Mouse (Mus musculus) midbrain, embryonic 13.5 days (tissue): ENCODE results near the gene Schip1. TPM values are rescaled to one million over a fixed set of nuclear protein-coding genes. Genes with fewer than 3 reads are reported as not detected.
"Not testable (repeated sequence)": the region's sequence is repeated elsewhere in the genome, so short reads cannot be mapped to it uniquely, and the experiment has no call there.

Source experiments
- ATAC-seq: fragments of 200-750 bp; cut with Nextera tagmentation; 2 replicates; pipeline ENCODE4 v1.8.0; 2017; ENCODE audit warnings: mild to moderate bottlenecking, moderate TSS enrichment, moderate library complexity
- H3K27ac ChIP-seq: fragments of 300-500 bp; sonication (generic); 2 replicates; pipeline ENCODE4 v1.5.1; 2015; ENCODE audit warnings: inconsistent platforms, mild to moderate bottlenecking, moderate library complexity
- H3K27me3 ChIP-seq: fragments of 300-500 bp; sonication (generic); 2 replicates; pipeline ENCODE4 v1.6.1; 2015; ENCODE audit warnings: mild to moderate bottlenecking, inconsistent platforms
- H3K36me3 ChIP-seq: fragments of 300-500 bp; sonication (generic); 2 replicates; pipeline ENCODE4 v1.6.1; 2015; ENCODE audit warnings: mild to moderate bottlenecking, inconsistent platforms
- H3K4me1 ChIP-seq: fragments of 300-500 bp; sonication (generic); replicated peaks from 2 replicates; pipeline ENCODE4 v1.6.1; 2015; ENCODE audit warnings: inconsistent platforms
- H3K4me2 ChIP-seq: fragments of 300-500 bp; sonication (generic); replicated peaks from 2 replicates; pipeline ENCODE4 v1.6.1; 2015; ENCODE audit warnings: moderate library complexity, mild to moderate bottlenecking, inconsistent platforms
- H3K4me3 ChIP-seq: fragments of 300-500 bp; sonication (generic); replicated peaks from 2 replicates; pipeline ENCODE4 v1.5.1; 2015; ENCODE audit warnings: mild to moderate bottlenecking, inconsistent platforms
- H3K9ac ChIP-seq: fragments of 300-500 bp; sonication (generic); replicated peaks from 2 replicates; pipeline ENCODE4 v1.6.1; 2015; ENCODE audit warnings: mild to moderate bottlenecking, inconsistent platforms
- H3K9me3 ChIP-seq: fragments of 300-500 bp; sonication (generic); 2 replicates; pipeline ENCODE4 v1.6.1; 2016; ENCODE audit warnings: mild to moderate bottlenecking, inconsistent platforms
- WGBS: fragments of 180-500 bp; shearing (Covaris S2); methylation state at CpG from one replicate; pipeline ENCODE4 v1.1.7; 2015; 5-methylcytosine and 5-hydroxymethylcytosine counted together
- polyA plus RNA-seq: library from polyadenylated mRNA; unstranded; fragments of >200 nt; fragmentation: Nextera tagmentation; extraction: Ambion mirVana; gene quantifications from 2 replicates; pipeline ENCODE4 v1.2.1, GENCODE M21; 2015

Schip1 gene
- polyA plus RNA-seq, 1 experiment from 2014 or later, result 127 TPM

- no peaks in the 10 kb centered on the region for H3K27me3 ChIP-seq
- H3K4me2 ChIP-seq, result no peak overlapping the region
- no peaks in the 10 kb centered on the region for H3K9me3 ChIP-seq
- H3K4me1 ChIP-seq, result peaks cover 4% of the 10 kb centered on the region; the same call in 1 of the 2 replicates
- 70% methylated on average over 9 of the region's 9 CpGs for WGBS
- no peak overlapping the region for H3K27ac ChIP-seq
- H3K36me3 ChIP-seq, result no peaks in the 10 kb centered on the region
- peak; percentile 45; the same call in 1 of the 2 replicates for ATAC-seq
- no peak overlapping the region for H3K9ac ChIP-seq
- no peak overlapping the region for H3K4me3 ChIP-seq
Observed at GRCm38 (mm10) chr3:68071395-68072386, 7.1 kb downstream of the Schip1 start.

GRCm38 (mm10) chr3:68077406-68077805 lies 12.8 kb downstream of the Schip1 start:
- no peak for ATAC-seq
- whole genome bisulfite sequencing, result 81% methylated on average over 4 of the region's 4 CpGs

GRCm38 (mm10) chr3:68085024-68085423 lies 20.4 kb downstream of the Schip1 start:
- H3K36me3 ChIP-seq, result no peaks in the 10 kb centered on the region
- no peak overlapping the region for H3K9ac ChIP-seq
- no peak overlapping the region for H3K27ac ChIP-seq
- WGBS, result 81% methylated on average over 2 of the region's 2 CpGs
- no peak overlapping the region for H3K4me3 ChIP-seq
- H3K27me3 ChIP-seq, result no peaks in the 10 kb centered on the region
- H3K4me2 ChIP-seq, result no peak overlapping the region
- no peaks in the 10 kb centered on the region for H3K9me3 ChIP-seq
- no peaks in the 10 kb centered on the region for H3K4me1 ChIP-seq
- ATAC-seq, result no peak

More at GRCm38 (mm10) chr3:68077406-68077805, 12.8 kb downstream of the Schip1 start:
- Histone ChIP-seq H3K27ac (no peak overlapping the region), H3K9ac (no peak overlapping the region), H3K4me2 (no peak overlapping the region), H3K27me3 (no peaks in the 10 kb centered on the region), H3K36me3 (no peaks in the 10 kb centered on the region), H3K4me3 (no peak overlapping the region), H3K9me3 (no peaks in the 10 kb centered on the region), H3K4me1 (no peaks in the 10 kb centered on the region)

GRCm38 (mm10) chr3:68092108-68092507 lies 27.5 kb downstream of the Schip1 start:
- no peak overlapping the region for H3K4me3 ChIP-seq
- ATAC-seq, result no peak
- H3K36me3 ChIP-seq, result no peaks in the 10 kb centered on the region
- no peaks in the 10 kb centered on the region for H3K9me3 ChIP-seq
- 82% methylated on average over 4 of the region's 4 CpGs for WGBS
- H3K4me2 ChIP-seq, result no peak overlapping the region
- H3K9ac ChIP-seq, result no peak overlapping the region
- H3K27ac ChIP-seq, result no peak overlapping the region
- no peaks in the 10 kb centered on the region for H3K27me3 ChIP-seq
- H3K4me1 ChIP-seq, result no peaks in the 10 kb centered on the region

- 79% methylated on average over 4 of the region's 4 CpGs for whole genome bisulfite sequencing
- H3K4me1 ChIP-seq, result no peaks in the 10 kb centered on the region
- H3K27me3 ChIP-seq, result no peaks in the 10 kb centered on the region
- H3K9ac ChIP-seq, result no peak overlapping the region
- no peak overlapping the region for H3K4me2 ChIP-seq
- H3K4me3 ChIP-seq, result no peak overlapping the region
- no peak overlapping the region for H3K27ac ChIP-seq
- H3K9me3 ChIP-seq, result no peaks in the 10 kb centered on the region
- no peaks in the 10 kb centered on the region for H3K36me3 ChIP-seq
- no peak for ATAC-seq
Observed at GRCm38 (mm10) chr3:68096724-68097431, 32.3 kb downstream of the Schip1 start.

- H3K9me3 ChIP-seq, H3K36me3 ChIP-seq, H3K27me3 ChIP-seq, H3K27ac ChIP-seq, H3K4me2 ChIP-seq, H3K4me3 ChIP-seq, H3K9ac ChIP-seq, ATAC-seq, H3K4me1 ChIP-seq: not testable (repeated sequence)
- 86% methylated on average over 6 of the region's 6 CpGs for WGBS
Observed at GRCm38 (mm10) chr3:68099561-68099960, 35.0 kb downstream of the Schip1 start.

- Histone ChIP-seq H3K27ac (no peak overlapping the region), H3K9ac (no peak overlapping the region), H3K27me3 (no peaks in the 10 kb centered on the region), H3K36me3 (no peaks in the 10 kb centered on the region), H3K4me1 (no peaks in the 10 kb centered on the region), H3K4me2 (no peak overlapping the region), H3K9me3 (no peaks in the 10 kb centered on the region), H3K4me3 (no peak overlapping the region)
- no peak for ATAC-seq
- 84% methylated on average over 4 of the region's 4 CpGs for WGBS
Observed at GRCm38 (mm10) chr3:68101343-68101742, 36.7 kb downstream of the Schip1 start.

- Histone ChIP-seq H3K9ac (no peak overlapping the region), H3K27ac (no peak overlapping the region), H3K4me3 (no peak overlapping the region), H3K36me3 (no peaks in the 10 kb centered on the region), H3K4me1 (no peaks in the 10 kb centered on the region), H3K27me3 (no peaks in the 10 kb centered on the region), H3K4me2 (no peak overlapping the region), H3K9me3 (no peaks in the 10 kb centered on the region)
- ATAC-seq, result no peak
- WGBS, result 66% methylated on average over 2 of the region's 2 CpGs
Observed at GRCm38 (mm10) chr3:68105081-68105685, 40.6 kb downstream of the Schip1 start.

GRCm38 (mm10) chr3:68121338-68121737 lies 56.7 kb downstream of the Schip1 start:
- Histone ChIP-seq H3K27ac (no peak overlapping the region), H3K4me3 (no peak overlapping the region), H3K4me1 (no peaks in the 10 kb centered on the region), H3K9me3 (no peaks in the 10 kb centered on the region), H3K9ac (no peak overlapping the region), H3K4me2 (no peak overlapping the region), H3K27me3 (no peaks in the 10 kb centered on the region), H3K36me3 (no peaks in the 10 kb centered on the region)
- WGBS, result 62% methylated on average over 5 of the region's 5 CpGs
- ATAC-seq, result no peak

GRCm38 (mm10) chr3:68126284-68126856 lies 61.8 kb downstream of the Schip1 start:
- 66% methylated on average over 6 of the region's 6 CpGs for WGBS
- Histone ChIP-seq H3K36me3 (no peaks in the 10 kb centered on the region), H3K4me3 (no peak overlapping the region), H3K27me3 (no peaks in the 10 kb centered on the region), H3K27ac (no peak overlapping the region), H3K4me2 (no peak overlapping the region), H3K9ac (no peak overlapping the region), H3K4me1 (no peaks in the 10 kb centered on the region), H3K9me3 (no peaks in the 10 kb centered on the region)
- ATAC-seq, result no peak

GRCm38 (mm10) chr3:68130386-68130785 lies 65.8 kb downstream of the Schip1 start:
- Histone ChIP-seq H3K9ac (no peak overlapping the region), H3K36me3 (no peaks in the 10 kb centered on the region), H3K4me3 (no peak overlapping the region), H3K4me2 (no peak overlapping the region), H3K9me3 (no peaks in the 10 kb centered on the region), H3K4me1 (no peaks in the 10 kb centered on the region), H3K27ac (no peak overlapping the region), H3K27me3 (no peaks in the 10 kb centered on the region)
- no peak for ATAC-seq
- 77% methylated on average over 1 of the region's 1 CpGs for WGBS
